Mouse (Mus musculus): ENCODE measurements at regions not wholly inside any gene's neighbourhood (a gene's known extent, or its start where the extent isn't known, plus 50 kb on each side); places are given as distances from the start of the nearest gene placed in this dataset.
"Not testable (repeated sequence)": the region's sequence is repeated elsewhere in the genome, so short reads cannot be mapped to it uniquely, and the experiment has no call there.

DNA sequence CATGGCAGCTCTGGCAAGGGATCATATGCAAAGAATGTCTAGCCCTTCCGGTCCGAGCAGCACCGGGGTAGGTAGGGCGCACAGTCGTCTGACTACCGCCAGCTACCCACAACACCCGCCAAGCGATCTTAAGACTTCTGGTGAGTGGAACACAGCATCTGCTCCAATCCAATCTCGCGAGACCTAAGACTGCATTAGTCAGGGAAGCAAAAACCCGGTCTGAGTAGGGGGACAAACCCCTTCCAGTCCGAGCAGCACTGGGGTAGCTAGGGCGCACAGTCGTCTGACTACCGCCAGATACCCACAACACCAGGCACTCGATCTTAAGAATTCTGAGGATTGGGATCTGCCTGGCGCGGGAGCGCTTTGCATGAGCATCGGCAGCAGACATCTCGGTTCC is 57.1 kb downstream of the Nap1l2 start:
- not testable (repeated sequence) for H3K27me3 ChIP-seq (replicated peaks; ENCODE audit: control insufficient read depth, insufficient read depth, low read length); H3K36me3 ChIP-seq (ENCODE audit: control insufficient read depth, insufficient read depth, low read length); H3K4me1 ChIP-seq (replicated peaks; ENCODE audit: control insufficient read depth, insufficient read depth, low read length); H3K27ac ChIP-seq (ENCODE audit: low read depth, low read length); H3K4me3 ChIP-seq (ENCODE audit: low read depth, low read length); DNase-seq (ENCODE audit: low spot score); H3K4me2 ChIP-seq; H3K9ac ChIP-seq (ENCODE audit: low read depth, low read length); ATAC-seq (replicated peaks; ENCODE audit: low FRiP score); H3K9me3 ChIP-seq (ENCODE audit: control insufficient read depth, low read length)
- 54% methylated on average over 21 of the region's 21 CpGs for WGBS

DNA sequence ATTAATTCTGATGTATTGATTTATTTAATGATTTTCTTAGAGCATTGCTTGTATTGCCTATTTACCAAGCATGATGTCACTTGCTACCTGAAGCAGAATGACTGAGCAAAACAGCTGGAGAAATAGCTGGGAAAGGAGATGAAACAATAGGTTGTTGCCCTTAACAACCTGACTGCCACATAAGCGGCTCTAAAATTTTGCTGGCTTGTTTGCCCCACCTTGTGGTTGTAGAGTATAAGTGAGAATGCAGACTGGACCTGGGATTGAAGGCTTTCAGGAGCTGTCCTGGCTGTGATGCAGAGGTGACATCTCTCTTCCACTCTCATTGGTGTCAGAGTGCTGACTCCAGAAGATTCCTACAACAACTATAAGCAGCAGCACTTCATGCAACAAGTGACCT is 77.3 kb downstream of the Nap1l2 start:
- Histone ChIP-seq H3K9ac (ENCODE audit: low read depth, low read length) (no peak overlapping the region), H3K4me3 (ENCODE audit: low read depth, low read length) (no peak overlapping the region), H3K27ac (ENCODE audit: low read depth, low read length) (no peak overlapping the region), H3K9me3 (ENCODE audit: control insufficient read depth, low read length) (no peaks in the 10 kb centered on the region), H3K4me1 (replicated peaks; ENCODE audit: control insufficient read depth, insufficient read depth, low read length) (no peaks in the 10 kb centered on the region), H3K36me3 (ENCODE audit: control insufficient read depth, insufficient read depth, low read length) (no peaks in the 10 kb centered on the region), H3K27me3 (replicated peaks; ENCODE audit: control insufficient read depth, insufficient read depth, low read length) (peaks cover 3% of the 10 kb centered on the region; the same call in 1 of the 2 replicates), H3K4me2 (no peak overlapping the region)
- ATAC-seq (replicated peaks; ENCODE audit: low FRiP score) = no peak
- WGBS = 10% methylated on average over 1 of the region's 1 CpGs
- DNase-seq (ENCODE audit: low spot score) = no peak

DNA sequence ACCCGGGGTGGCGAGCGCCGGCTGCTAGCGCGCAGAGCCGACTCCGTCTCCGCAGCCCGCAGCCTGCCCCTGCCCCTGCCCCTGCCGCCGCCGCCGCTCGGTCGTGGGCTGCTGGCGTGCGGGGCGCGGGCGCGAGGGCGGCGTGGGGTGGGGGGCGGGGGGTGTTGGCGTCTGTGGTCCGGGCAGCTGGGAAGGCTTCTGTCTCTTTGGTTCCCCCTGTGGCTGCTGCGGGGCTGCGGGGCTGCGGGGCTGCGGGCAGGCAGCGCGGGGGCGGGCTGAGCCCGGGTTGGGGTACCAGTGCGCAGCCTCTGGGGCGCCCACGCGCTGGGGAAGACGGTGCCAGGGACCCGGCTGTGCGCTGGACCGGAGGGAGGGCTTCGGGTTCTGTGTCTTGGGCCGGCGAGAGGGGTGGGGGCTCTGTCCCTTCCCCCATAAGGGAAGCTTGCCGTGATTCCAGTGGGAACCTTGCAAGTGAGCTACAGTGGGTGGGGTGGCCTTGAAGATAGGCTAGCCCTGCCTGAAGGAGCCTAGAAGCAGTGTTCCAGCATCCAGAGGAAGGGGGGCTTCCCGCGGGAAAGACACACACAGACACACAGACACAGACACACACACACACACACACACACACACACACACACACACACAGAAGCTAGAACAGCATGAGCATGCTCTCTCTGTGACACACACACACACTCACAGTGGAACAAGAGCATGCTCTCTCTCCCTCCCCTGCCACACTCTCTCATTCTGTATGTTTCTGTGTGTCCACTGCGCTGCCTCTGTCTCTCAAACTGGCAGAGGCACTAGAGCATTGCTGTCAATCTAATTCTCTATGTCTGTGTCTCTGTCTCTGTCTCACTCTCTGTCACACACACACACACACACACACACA is 118.5 kb downstream of the Nap1l2 start:
- ATAC-seq (replicated peaks; ENCODE audit: low FRiP score); H3K4me3 ChIP-seq (ENCODE audit: low read depth, low read length); H3K4me2 ChIP-seq; H3K27ac ChIP-seq (ENCODE audit: low read depth, low read length); H3K27me3 ChIP-seq (replicated peaks; ENCODE audit: control insufficient read depth, insufficient read depth, low read length); H3K9ac ChIP-seq (ENCODE audit: low read depth, low read length); H3K36me3 ChIP-seq (ENCODE audit: control insufficient read depth, insufficient read depth, low read length); H3K4me1 ChIP-seq (replicated peaks; ENCODE audit: control insufficient read depth, insufficient read depth, low read length); DNase-seq (ENCODE audit: low spot score); H3K9me3 ChIP-seq (ENCODE audit: control insufficient read depth, low read length): not testable (repeated sequence)
- WGBS = no CpG with 5 or more reads among the region's 50 CpGs

DNA sequence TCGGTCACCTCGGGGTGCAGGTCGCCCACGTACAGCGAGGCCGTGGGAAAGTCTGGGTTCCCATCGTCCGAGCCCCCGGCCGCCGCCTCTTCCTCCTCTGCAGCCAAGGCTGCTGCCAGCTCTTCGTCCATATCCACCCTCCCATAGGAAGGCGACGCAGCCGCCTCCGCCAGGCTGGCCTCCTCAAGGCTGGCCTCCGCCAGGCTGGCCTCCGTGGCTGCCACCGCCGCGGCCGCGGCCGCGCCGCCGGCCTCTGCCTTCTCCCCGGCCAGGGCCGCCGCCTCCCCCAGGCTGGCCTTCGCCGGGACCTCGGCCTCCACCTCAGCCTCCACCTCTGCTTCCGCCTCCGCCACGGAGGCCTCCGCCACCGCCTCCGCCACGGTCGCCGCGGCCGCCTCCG is 119.3 kb downstream of the Nap1l2 start:
- ATAC-seq (replicated peaks; ENCODE audit: low FRiP score); H3K9ac ChIP-seq (ENCODE audit: low read depth, low read length); H3K4me2 ChIP-seq; H3K4me1 ChIP-seq (replicated peaks; ENCODE audit: control insufficient read depth, insufficient read depth, low read length); H3K27me3 ChIP-seq (replicated peaks; ENCODE audit: control insufficient read depth, insufficient read depth, low read length); H3K27ac ChIP-seq (ENCODE audit: low read depth, low read length); DNase-seq (ENCODE audit: low spot score); H3K36me3 ChIP-seq (ENCODE audit: control insufficient read depth, insufficient read depth, low read length); H3K4me3 ChIP-seq (ENCODE audit: low read depth, low read length); H3K9me3 ChIP-seq (ENCODE audit: control insufficient read depth, low read length): not testable (repeated sequence)
- no CpG with 5 or more reads among the region's 45 CpGs for WGBS

DNA sequence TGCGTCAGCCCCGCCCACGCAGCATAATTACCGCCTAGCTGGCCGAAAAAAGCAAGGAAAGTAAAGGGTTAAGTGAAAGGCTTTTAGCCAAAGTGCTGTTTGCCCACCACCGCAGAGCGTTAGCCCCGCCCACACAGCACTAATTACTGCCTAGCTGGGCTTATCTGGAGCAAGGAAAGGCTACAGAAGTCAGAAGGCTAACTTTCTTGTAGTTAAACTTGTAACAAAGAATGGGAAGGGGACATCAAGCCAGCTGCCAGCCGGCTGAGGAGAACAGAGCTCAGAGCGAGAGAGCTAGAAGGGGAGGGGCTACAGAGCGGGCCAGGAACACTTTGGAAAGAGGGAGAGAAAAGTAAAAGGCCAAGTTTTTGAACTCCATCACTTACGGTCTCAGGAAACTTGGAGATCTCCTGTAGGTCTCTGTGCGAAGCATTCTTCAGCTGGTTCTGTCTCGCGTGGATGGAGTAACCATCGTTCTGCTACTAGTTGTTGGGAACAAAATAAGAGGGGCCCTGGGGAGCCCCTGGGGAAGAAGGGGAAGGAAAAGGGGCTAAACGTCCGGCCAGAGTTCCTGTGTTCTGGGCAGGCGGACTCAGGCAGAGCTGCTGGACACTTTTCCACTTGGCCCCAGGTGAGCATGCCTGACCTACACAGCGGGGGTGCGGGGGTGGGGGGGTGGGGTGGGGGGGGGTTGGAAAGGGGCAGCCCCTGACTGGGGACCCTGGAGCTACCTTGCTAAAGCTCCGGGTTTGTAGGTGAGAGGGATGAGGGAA is 98.3 kb downstream of the 1700018G05Rik start:
- H3K27ac ChIP-seq (ENCODE audit: low read depth, low read length) = 0 out of 2 replicates have a peak overlapping the region, but pooled peaks have one; percentile 4
- no peaks in the 10 kb centered on the region for H3K9me3 ChIP-seq (ENCODE audit: control insufficient read depth, low read length)
- DNase-seq (ENCODE audit: low spot score) (peak; percentile 59), ATAC-seq (replicated peaks; ENCODE audit: low FRiP score) (peak; percentile 62)
- no peaks in the 10 kb centered on the region for H3K36me3 ChIP-seq (ENCODE audit: control insufficient read depth, insufficient read depth, low read length)
- H3K4me3 ChIP-seq (ENCODE audit: low read depth, low read length) = peak overlapping the region; percentile 40
- peaks cover 5% of the 10 kb centered on the region; the same call in 1 of the 2 replicates for H3K27me3 ChIP-seq (replicated peaks; ENCODE audit: control insufficient read depth, insufficient read depth, low read length)
- H3K4me2 ChIP-seq = peak overlapping the region; percentile 54
- no peak overlapping the region for H3K9ac ChIP-seq (ENCODE audit: low read depth, low read length)
- H3K4me1 ChIP-seq (replicated peaks; ENCODE audit: control insufficient read depth, insufficient read depth, low read length) = no peaks in the 10 kb centered on the region
- 11% methylated on average over 22 of the region's 22 CpGs for WGBS

DNA sequence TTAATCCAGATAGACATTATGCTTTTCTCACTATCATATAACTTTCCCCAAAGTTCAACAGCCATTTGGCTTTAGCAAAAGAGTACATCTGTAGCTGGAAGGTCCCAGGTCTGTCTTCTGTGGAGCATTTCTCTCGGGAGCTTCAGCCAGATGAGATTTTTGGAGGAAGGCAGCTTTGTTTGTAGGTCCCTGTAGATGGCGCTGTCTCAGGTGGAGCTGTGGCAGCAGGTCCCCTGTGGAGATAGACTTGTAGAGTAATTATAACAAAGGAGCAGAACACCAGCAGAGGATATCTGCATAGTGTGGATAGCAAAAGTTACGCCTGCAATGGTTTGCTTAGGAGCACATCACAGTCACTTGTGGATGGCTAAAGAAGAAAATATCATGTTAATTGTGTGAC is 97.3 kb downstream of the 1700018G05Rik start:
- H3K4me2 ChIP-seq = peak overlapping the region; percentile 54
- not testable (repeated sequence) for ATAC-seq (replicated peaks; ENCODE audit: low FRiP score); H3K9me3 ChIP-seq (ENCODE audit: control insufficient read depth, low read length); H3K4me3 ChIP-seq (ENCODE audit: low read depth, low read length); H3K4me1 ChIP-seq (replicated peaks; ENCODE audit: control insufficient read depth, insufficient read depth, low read length); H3K9ac ChIP-seq (ENCODE audit: low read depth, low read length); H3K27me3 ChIP-seq (replicated peaks; ENCODE audit: control insufficient read depth, insufficient read depth, low read length); H3K36me3 ChIP-seq (ENCODE audit: control insufficient read depth, insufficient read depth, low read length); DNase-seq (ENCODE audit: low spot score); H3K27ac ChIP-seq (ENCODE audit: low read depth, low read length)
- 27% methylated on average over 3 of the region's 3 CpGs for WGBS

DNA sequence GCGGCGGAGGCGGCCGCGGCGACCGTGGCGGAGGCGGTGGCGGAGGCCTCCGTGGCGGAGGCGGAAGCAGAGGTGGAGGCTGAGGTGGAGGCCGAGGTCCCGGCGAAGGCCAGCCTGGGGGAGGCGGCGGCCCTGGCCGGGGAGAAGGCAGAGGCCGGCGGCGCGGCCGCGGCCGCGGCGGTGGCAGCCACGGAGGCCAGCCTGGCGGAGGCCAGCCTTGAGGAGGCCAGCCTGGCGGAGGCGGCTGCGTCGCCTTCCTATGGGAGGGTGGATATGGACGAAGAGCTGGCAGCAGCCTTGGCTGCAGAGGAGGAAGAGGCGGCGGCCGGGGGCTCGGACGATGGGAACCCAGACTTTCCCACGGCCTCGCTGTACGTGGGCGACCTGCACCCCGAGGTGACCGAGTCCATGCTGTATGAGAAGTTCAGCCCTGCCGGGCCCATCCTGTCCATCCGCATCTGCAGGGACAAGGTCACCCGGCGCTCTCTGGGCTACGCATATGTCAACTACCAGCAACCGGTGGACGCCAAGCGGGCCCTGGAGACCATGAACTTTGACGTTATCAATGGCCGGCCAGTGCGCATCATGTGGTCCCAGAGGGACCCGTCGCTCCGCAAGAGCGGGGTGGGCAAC is 85.4 kb downstream of the 1700018G05Rik start:
- WGBS = no CpG with 5 or more reads among the region's 61 CpGs

DNA sequence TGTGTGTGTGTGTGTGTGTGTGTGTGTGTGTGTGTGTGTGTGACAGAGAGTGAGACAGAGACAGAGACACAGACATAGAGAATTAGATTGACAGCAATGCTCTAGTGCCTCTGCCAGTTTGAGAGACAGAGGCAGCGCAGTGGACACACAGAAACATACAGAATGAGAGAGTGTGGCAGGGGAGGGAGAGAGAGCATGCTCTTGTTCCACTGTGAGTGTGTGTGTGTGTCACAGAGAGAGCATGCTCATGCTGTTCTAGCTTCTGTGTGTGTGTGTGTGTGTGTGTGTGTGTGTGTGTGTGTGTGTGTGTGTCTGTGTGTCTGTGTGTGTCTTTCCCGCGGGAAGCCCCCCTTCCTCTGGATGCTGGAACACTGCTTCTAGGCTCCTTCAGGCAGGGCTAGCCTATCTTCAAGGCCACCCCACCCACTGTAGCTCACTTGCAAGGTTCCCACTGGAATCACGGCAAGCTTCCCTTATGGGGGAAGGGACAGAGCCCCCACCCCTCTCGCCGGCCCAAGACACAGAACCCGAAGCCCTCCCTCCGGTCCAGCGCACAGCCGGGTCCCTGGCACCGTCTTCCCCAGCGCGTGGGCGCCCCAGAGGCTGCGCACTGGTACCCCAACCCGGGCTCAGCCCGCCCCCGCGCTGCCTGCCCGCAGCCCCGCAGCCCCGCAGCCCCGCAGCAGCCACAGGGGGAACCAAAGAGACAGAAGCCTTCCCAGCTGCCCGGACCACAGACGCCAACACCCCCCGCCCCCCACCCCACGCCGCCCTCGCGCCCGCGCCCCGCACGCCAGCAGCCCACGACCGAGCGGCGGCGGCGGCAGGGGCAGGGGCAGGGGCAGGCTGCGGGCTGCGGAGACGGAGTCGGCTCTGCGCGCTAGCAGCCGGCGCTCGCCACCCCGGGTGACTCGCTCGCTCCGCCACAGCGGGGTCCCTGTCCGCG is 84.4 kb downstream of the 1700018G05Rik start:
- H3K27ac ChIP-seq (ENCODE audit: low read depth, low read length); H3K36me3 ChIP-seq (ENCODE audit: control insufficient read depth, insufficient read depth, low read length); H3K9ac ChIP-seq (ENCODE audit: low read depth, low read length); H3K4me3 ChIP-seq (ENCODE audit: low read depth, low read length); H3K4me1 ChIP-seq (replicated peaks; ENCODE audit: control insufficient read depth, insufficient read depth, low read length); H3K4me2 ChIP-seq; H3K9me3 ChIP-seq (ENCODE audit: control insufficient read depth, low read length); ATAC-seq (replicated peaks; ENCODE audit: low FRiP score); DNase-seq (ENCODE audit: low spot score); H3K27me3 ChIP-seq (replicated peaks; ENCODE audit: control insufficient read depth, insufficient read depth, low read length): not testable (repeated sequence)
- WGBS = no CpG with 5 or more reads among the region's 56 CpGs

More for the DNA sequence above, 85.4 kb downstream of the 1700018G05Rik start:
- not testable (repeated sequence) for H3K4me2 ChIP-seq; H3K27me3 ChIP-seq (replicated peaks; ENCODE audit: control insufficient read depth, insufficient read depth, low read length); H3K27ac ChIP-seq (ENCODE audit: low read depth, low read length); H3K4me3 ChIP-seq (ENCODE audit: low read depth, low read length); H3K36me3 ChIP-seq (ENCODE audit: control insufficient read depth, insufficient read depth, low read length); H3K9me3 ChIP-seq (ENCODE audit: control insufficient read depth, low read length); DNase-seq (ENCODE audit: low spot score); H3K9ac ChIP-seq (ENCODE audit: low read depth, low read length); ATAC-seq (replicated peaks; ENCODE audit: low FRiP score); H3K4me1 ChIP-seq (replicated peaks; ENCODE audit: control insufficient read depth, insufficient read depth, low read length)
